8 mouse cellular contexts compared by ENCODE assay signal in the genomic region with DNA sequence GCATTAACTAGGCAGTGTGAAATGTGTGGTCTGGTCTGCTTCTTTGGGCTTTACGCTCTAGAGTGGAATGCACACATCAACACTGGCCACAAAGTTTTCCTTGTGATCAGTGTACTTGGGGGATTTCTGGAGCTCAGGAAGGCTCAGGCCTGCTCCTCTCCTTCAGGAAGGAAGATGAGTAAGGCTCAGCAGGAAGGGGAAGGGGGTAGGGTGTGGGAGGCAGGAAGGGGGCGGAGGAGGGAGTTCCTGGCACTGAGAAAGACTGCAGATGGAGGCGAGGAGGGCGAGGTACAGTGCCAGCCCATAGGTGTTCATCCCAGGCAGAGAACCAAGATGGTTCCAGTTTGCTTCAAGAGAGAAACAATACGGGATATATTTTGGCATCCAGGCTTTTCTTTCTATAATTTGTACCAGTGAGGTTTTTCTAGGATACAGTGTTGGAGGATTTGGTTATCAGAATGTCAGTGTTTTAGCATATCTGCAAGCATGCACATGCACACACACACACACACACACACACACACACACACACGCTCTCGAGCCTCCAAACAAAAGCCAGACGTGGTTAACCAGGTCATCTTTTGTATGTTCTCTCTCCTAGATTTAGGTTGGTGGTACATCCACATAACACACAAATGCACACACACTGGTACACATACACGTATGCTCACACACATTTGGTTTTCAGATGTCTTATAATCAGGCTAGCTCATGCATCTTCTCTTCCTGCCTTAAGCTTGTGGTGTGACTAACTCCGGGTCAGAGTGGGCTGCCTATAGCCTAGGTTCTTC. TPM values are rescaled to one million over a fixed set of nuclear protein-coding genes. Genes with fewer than 3 reads are reported as not detected.
DNase-seq lines count a peak whose midpoint lies in the region; ATAC-seq and TF ChIP-seq lines count a peak whose summit lies in the region.

No protein-coding gene starts in this region.

- TF ChIP-seq POLR2A in limb, embryonic 14.5 days (IDR thresholded peaks at IDR 0.05; ENCODE audit: borderline replicate concordance, extremely low read depth, insufficient read depth, insufficient read length): no peak

- peak overlapping the region; percentile 34 for H3K9ac ChIP-seq in heart, embryonic 16.5 days (ENCODE audit: low read length)
- H3K9ac ChIP-seq in limb, embryonic 14.5 days (ENCODE audit: low read depth, low read length, severe bottlenecking): 0 out of 2 replicates have a peak overlapping the region, but pooled peaks have one; percentile 34
- peak overlapping the region; percentile 23; the same call in 1 of the 2 replicates for H3K9ac ChIP-seq in stomach, postnatal 0 days (ENCODE audit: low read length)

- peak overlapping the region; percentile 83 for H3K27ac ChIP-seq in heart, embryonic 16.5 days (ENCODE audit: low read length)
- peak overlapping the region; percentile 72 for H3K27ac ChIP-seq in limb, embryonic 14.5 days (replicated peaks; ENCODE audit: low read depth, low read length)
- H3K27ac ChIP-seq in stomach, postnatal 0 days (replicated peaks): peak overlapping the region; percentile 24; the same call in 1 of the 2 replicates

- DNase-seq in heart, adult 8-10 months (ENCODE audit: low spot score): peak; percentile 46
- no peak for DNase-seq in heart, postnatal 14 days
- peak; percentile 92 for DNase-seq in cerebellum, adult 11-12 months
- no peak for DNase-seq in limb, embryonic 14.5 days (ENCODE audit: low spot score)
- DNase-seq in stomach, postnatal 0 days (ENCODE audit: low spot score): no peak
- DNase-seq in embryo, embryonic 10 days (ENCODE audit: low spot score): no peak
- DNase-seq in urinary bladder, postnatal 36 days (ENCODE audit: low spot score in 2 of 2): no peak

- TF ChIP-seq CTCF in stomach, postnatal 0 days (IDR thresholded peaks at IDR 0.05; ENCODE audit: low read depth): no peak

- H3K4me2 ChIP-seq in heart, embryonic 16.5 days (ENCODE audit: low read depth, low read length): peak overlapping the region; percentile 55
- 0 out of 2 replicates have a peak overlapping the region, but pooled peaks have one; percentile 4 for H3K4me2 ChIP-seq in limb, embryonic 14.5 days (replicated peaks; ENCODE audit: low read depth, low read length, severe bottlenecking)
- no peak overlapping the region for H3K4me2 ChIP-seq in stomach, postnatal 0 days (replicated peaks; ENCODE audit: low read depth)

- TF ChIP-seq EP300 in stomach, postnatal 0 days (optimal IDR thresholded peaks at IDR 0.05): no peak

- no peaks in the 10 kb centered on the region for H3K27me3 ChIP-seq in heart, embryonic 16.5 days (ENCODE audit: control insufficient read depth, insufficient read depth, low read length)
- H3K27me3 ChIP-seq in limb, embryonic 14.5 days (ENCODE audit: control insufficient read depth, insufficient read depth, low read length): no peaks in the 10 kb centered on the region
- no peaks in the 10 kb centered on the region for H3K27me3 ChIP-seq in stomach, postnatal 0 days (ENCODE audit: control insufficient read depth, insufficient read depth, low read length)

- peak overlapping the region; percentile 44 for H3K4me3 ChIP-seq in heart, embryonic 16.5 days (ENCODE audit: low read length)
- H3K4me3 ChIP-seq in limb, embryonic 14.5 days (replicated peaks; ENCODE audit: low read length): no peak overlapping the region
- H3K4me3 ChIP-seq in stomach, postnatal 0 days (ENCODE audit: low read depth, low read length): no peak overlapping the region; the same call in 1 of the 2 replicates

- no peak; the same call in 1 of the 2 replicates for ATAC-seq in heart, embryonic 16.5 days (replicated peaks; ENCODE audit: extremely low read depth, insufficient read depth, low FRiP score)
- no peak for ATAC-seq in limb, embryonic 14.5 days (ENCODE audit: low FRiP score, low read depth)
- ATAC-seq in stomach, postnatal 0 days (ENCODE audit: low FRiP score, low TSS enrichment): no peak

- H3K4me1 ChIP-seq in heart, embryonic 16.5 days (ENCODE audit: control insufficient read depth, insufficient read depth, low read length): peaks cover 51% of the 10 kb centered on the region
- peaks cover 24% of the 10 kb centered on the region for H3K4me1 ChIP-seq in limb, embryonic 14.5 days (ENCODE audit: control insufficient read depth, insufficient read depth, low read length)
- peaks cover 7% of the 10 kb centered on the region for H3K4me1 ChIP-seq in stomach, postnatal 0 days (replicated peaks; ENCODE audit: control insufficient read depth, insufficient read depth)

- H3K36me3 ChIP-seq in heart, embryonic 16.5 days (ENCODE audit: control insufficient read depth, insufficient read depth): peaks cover 18% of the 10 kb centered on the region
- H3K36me3 ChIP-seq in limb, embryonic 14.5 days (ENCODE audit: control insufficient read depth, insufficient read depth, low read length): peaks cover 31% of the 10 kb centered on the region
- H3K36me3 ChIP-seq in stomach, postnatal 0 days (ENCODE audit: control insufficient read depth, insufficient read depth, low read length): peaks cover 3% of the 10 kb centered on the region; the same call in 1 of the 2 replicates

- intact Hi-C loops in heart, postnatal 14 days (cut with DNase I): loop anchor here (10.0 kb wide), 1 partner anchor 155 kb away; no protein-coding TSS in a partner anchor

- WGBS in heart, embryonic 16.5 days: 64% methylated on average over 10 of the region's 10 CpGs
- 71% methylated on average over 10 of the region's 10 CpGs for WGBS in limb, embryonic 14.5 days
- 70% methylated on average over 10 of the region's 10 CpGs for WGBS in stomach, postnatal 0 days

- no peaks in the 10 kb centered on the region for H3K9me3 ChIP-seq in heart, embryonic 16.5 days (replicated peaks; ENCODE audit: control insufficient read depth, low read length)
- H3K9me3 ChIP-seq in limb, embryonic 14.5 days (ENCODE audit: control insufficient read depth, low read length): no peaks in the 10 kb centered on the region
- no peaks in the 10 kb centered on the region for H3K9me3 ChIP-seq in stomach, postnatal 0 days (ENCODE audit: control insufficient read depth, low read length)

RNA-seq across cellular contexts. Expression of a gene that starts 52.5 kb away (rescaled TPM):
- total RNA-seq in heart, adult 8-10 months (2022): 100 to 1,000 TPM in 3 of 4 experiments, 10 to 100 TPM in 1; 93.9 to 119 (median 111) TPM
- 100 to 1,000 TPM; 139 to 157 TPM for total RNA-seq in heart, postnatal 14 days (2021)
- polyA plus RNA-seq in heart, embryonic 16.5 days (2015; fragmentation: Nextera tagmentation; extraction: Ambion mirVana): 54.1 and 59.6 TPM in 2 replicates
- polyA plus RNA-seq in limb, embryonic 14.5 days (2012; rRNA removed): 52.6 and 58.6 TPM in 2 replicates
- 54.4 and 56.5 TPM in 2 replicates for polyA plus RNA-seq in limb, embryonic 14.5 days (2014; fragmentation: Nextera tagmentation; extraction: Ambion mirVana)
- 12.6 and 13.7 TPM in 2 replicates for polyA plus RNA-seq in stomach, postnatal 0 days (2015; fragmentation: Nextera tagmentation; extraction: Ambion mirVana)

Comparison
In these comparisons a context has a peak if more than half of its experiments do, and no peak if none do; other contexts are left out.
1. DNase-seq: peak in heart, adult 8-10 months (single experiment) and cerebellum, adult 11-12 months (single experiment); none in heart, postnatal 14 days (0 of 2), limb, embryonic 14.5 days (single experiment), stomach, postnatal 0 days (single experiment), embryo, embryonic 10 days (single experiment) and urinary bladder, postnatal 36 days (0 of 2).
2. H3K27ac ChIP-seq: peak in every context shown above with its lines; median percentile 83 in heart, embryonic 16.5 days; 72 in limb, embryonic 14.5 days; 24 in stomach, postnatal 0 days.
3. Peak in every context shown above with its lines, with median percentiles within 50 percentile points of each other: H3K9ac ChIP-seq.